Mouse (Mus musculus): ENCODE data around the gene Mal. TPM values are rescaled to one million over a fixed set of nuclear protein-coding genes. Genes with fewer than 3 reads are reported as not detected.
A peak's percentile ranks its signal among the peaks of the same experiment; 100 is the strongest.

The Mal gene
- total and polyA plus RNA-seq, 2 experiments = 0.05 to 0.65 TPM

DNA sequence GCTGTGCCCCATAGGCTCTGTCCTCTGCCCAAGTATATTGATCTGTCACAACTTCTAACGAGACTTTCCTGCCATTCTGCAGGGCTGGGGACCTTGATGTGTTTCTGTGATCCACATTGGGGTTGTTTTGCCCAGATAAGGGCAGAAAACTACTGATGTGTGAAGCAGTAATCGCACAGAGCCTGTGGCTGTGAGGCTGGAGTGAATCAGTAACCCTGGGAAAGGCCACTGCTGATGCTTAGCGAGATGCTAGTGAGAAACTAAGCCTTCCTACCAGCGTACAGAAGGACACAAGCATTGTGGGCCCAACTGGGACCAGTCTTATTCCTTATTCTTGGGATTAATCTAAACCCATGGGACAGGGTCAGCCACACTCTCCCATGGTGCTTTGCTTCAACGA lies 4.9 kb downstream of the Mal start:
- Histone ChIP-seq H3K9ac (ENCODE audit: low read depth, low read length) (no peak overlapping the region), H3K79me2 (ENCODE audit: control insufficient read depth, insufficient read depth, low read length) (no peaks in the 10 kb centered on the region), H3K36me3 (ENCODE audit: control insufficient read depth, insufficient read depth, low read length) (no peaks in the 10 kb centered on the region), H3K27ac (replicated peaks; ENCODE audit: insufficient read depth, low read depth, low read length) (no peak overlapping the region), H3K4me3 (ENCODE audit: insufficient read depth, low read depth, low read length) (no peak overlapping the region), H3K4me1 (ENCODE audit: control insufficient read depth, insufficient read depth, low read length) (peaks cover 6% of the 10 kb centered on the region), H3K27me3 (ENCODE audit: control insufficient read depth, insufficient read depth, low read length) (peaks cover 11% of the 10 kb centered on the region)
- no peak for DNase-seq (ENCODE audit: extremely low read depth, low read depth, low spot score)
- TF ChIP-seq CTCF (IDR thresholded peaks at IDR 0.05; ENCODE audit: low read depth, low read length) (no peak), POLR2A (IDR thresholded peaks at IDR 0.05; ENCODE audit: extremely low read depth, insufficient read depth, low read length) (no peak)
- WGBS = 62% methylated on average over 5 of the region's 5 CpGs

DNA sequence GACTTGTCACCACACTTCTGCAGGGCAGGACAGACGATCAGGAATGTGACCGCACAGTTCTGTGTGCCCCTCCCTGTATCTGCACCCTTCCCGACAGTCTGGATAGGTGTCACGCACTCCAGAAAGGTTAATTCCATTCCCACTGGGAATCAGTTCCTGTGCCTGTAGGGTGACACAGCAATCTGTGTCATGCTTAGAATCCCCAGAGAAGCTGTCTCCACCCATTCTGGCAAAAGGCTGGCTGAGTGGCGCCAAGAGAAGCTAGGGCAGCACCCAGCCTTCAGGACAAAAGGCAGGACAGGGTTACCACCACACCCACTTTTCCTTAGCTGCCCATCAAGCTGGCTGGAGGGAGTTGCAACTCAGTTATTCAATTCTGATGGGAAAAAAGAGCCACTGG lies 6.6 kb downstream of the Mal start:
- Histone ChIP-seq H3K4me1 (ENCODE audit: control insufficient read depth, insufficient read depth, low read length) (no peaks in the 10 kb centered on the region), H3K9ac (ENCODE audit: low read depth, low read length) (no peak overlapping the region), H3K27me3 (ENCODE audit: control insufficient read depth, insufficient read depth, low read length) (no peaks in the 10 kb centered on the region; the same call in 1 of the 2 replicates), H3K4me3 (ENCODE audit: insufficient read depth, low read depth, low read length) (no peak overlapping the region), H3K36me3 (ENCODE audit: control insufficient read depth, insufficient read depth, low read length) (no peaks in the 10 kb centered on the region), H3K27ac (replicated peaks; ENCODE audit: insufficient read depth, low read depth, low read length) (no peak overlapping the region), H3K79me2 (ENCODE audit: control insufficient read depth, insufficient read depth, low read length) (no peaks in the 10 kb centered on the region)
- WGBS = 57% methylated on average over 5 of the region's 5 CpGs
- TF ChIP-seq POLR2A (IDR thresholded peaks at IDR 0.05; ENCODE audit: extremely low read depth, insufficient read depth, low read length) = no peak
- TF ChIP-seq CTCF (IDR thresholded peaks at IDR 0.05; ENCODE audit: low read depth, low read length) = no peak
- DNase-seq (ENCODE audit: extremely low read depth, low read depth, low spot score) = peak; percentile 38

DNA sequence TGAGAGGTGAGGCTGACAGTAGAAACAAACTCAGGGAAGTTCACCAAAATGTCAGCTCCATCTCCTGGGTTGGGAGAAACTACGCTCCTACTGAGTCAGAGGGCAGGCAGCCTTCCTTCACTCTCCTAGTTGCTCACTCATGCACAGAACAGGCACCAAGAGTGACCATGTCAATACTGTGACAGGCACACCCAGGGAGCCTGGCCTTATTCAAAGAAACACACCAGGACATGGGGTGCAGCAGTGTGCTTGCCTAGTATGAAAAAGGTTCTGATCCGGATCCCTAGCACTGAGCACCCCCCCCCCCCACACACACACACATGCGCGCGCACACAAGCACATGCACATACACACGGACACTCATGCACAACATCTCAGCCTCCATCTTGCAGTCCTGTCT lies 8.3 kb downstream of the Mal start:
- no peak for DNase-seq (ENCODE audit: extremely low read depth, low read depth, low spot score)
- no peaks in the 10 kb centered on the region for H3K27me3 ChIP-seq (ENCODE audit: control insufficient read depth, insufficient read depth, low read length)
- H3K4me1 ChIP-seq (ENCODE audit: control insufficient read depth, insufficient read depth, low read length) = no peaks in the 10 kb centered on the region
- H3K79me2 ChIP-seq (ENCODE audit: control insufficient read depth, insufficient read depth, low read length) = no peaks in the 10 kb centered on the region
- H3K9ac ChIP-seq (ENCODE audit: low read depth, low read length) = no peak overlapping the region
- H3K4me3 ChIP-seq (ENCODE audit: insufficient read depth, low read depth, low read length) = no peak overlapping the region
- TF ChIP-seq POLR2A (IDR thresholded peaks at IDR 0.05; ENCODE audit: extremely low read depth, insufficient read depth, low read length) (no peak), CTCF (IDR thresholded peaks at IDR 0.05; ENCODE audit: low read depth, low read length) (no peak)
- WGBS = 91% methylated on average over 6 of the region's 6 CpGs
- H3K27ac ChIP-seq (replicated peaks; ENCODE audit: insufficient read depth, low read depth, low read length) = no peak overlapping the region
- H3K36me3 ChIP-seq (ENCODE audit: control insufficient read depth, insufficient read depth, low read length) = no peaks in the 10 kb centered on the region

DNA sequence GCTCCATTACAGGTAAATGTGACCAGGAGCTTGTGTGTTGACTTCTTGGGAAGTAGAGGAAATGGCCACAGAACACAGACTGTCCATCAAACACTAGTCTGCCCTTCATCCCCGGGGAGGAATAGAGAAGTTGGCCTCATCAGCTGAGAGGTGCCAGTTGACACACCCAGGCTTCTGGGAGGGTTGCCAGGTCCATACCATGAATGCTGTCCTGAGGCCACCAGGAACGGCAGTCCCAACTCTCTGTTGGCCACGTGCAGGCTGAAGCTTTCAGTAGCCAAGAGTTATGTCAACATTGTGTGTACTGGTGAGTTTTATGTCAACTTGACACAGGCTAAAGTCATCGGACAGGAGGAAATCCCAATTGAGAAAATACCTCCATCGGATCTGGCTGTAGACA lies 9.6 kb downstream of the Mal start:
- H3K79me2 ChIP-seq (ENCODE audit: control insufficient read depth, insufficient read depth, low read length) = no peaks in the 10 kb centered on the region
- no peak overlapping the region for H3K9ac ChIP-seq (ENCODE audit: low read depth, low read length)
- H3K27me3 ChIP-seq (ENCODE audit: control insufficient read depth, insufficient read depth, low read length) = no peaks in the 10 kb centered on the region
- H3K4me3 ChIP-seq (ENCODE audit: insufficient read depth, low read depth, low read length) = no peak overlapping the region
- H3K27ac ChIP-seq (replicated peaks; ENCODE audit: insufficient read depth, low read depth, low read length) = no peak overlapping the region
- no peaks in the 10 kb centered on the region for H3K4me1 ChIP-seq (ENCODE audit: control insufficient read depth, insufficient read depth, low read length)
- H3K36me3 ChIP-seq (ENCODE audit: control insufficient read depth, insufficient read depth, low read length) = no peaks in the 10 kb centered on the region
- TF ChIP-seq POLR2A (IDR thresholded peaks at IDR 0.05; ENCODE audit: extremely low read depth, insufficient read depth, low read length) (no peak), CTCF (IDR thresholded peaks at IDR 0.05; ENCODE audit: low read depth, low read length) (no peak)
- peak; percentile 11 for DNase-seq (ENCODE audit: extremely low read depth, low read depth, low spot score)
- WGBS = 24% methylated on average over 5 of the region's 5 CpGs

DNA sequence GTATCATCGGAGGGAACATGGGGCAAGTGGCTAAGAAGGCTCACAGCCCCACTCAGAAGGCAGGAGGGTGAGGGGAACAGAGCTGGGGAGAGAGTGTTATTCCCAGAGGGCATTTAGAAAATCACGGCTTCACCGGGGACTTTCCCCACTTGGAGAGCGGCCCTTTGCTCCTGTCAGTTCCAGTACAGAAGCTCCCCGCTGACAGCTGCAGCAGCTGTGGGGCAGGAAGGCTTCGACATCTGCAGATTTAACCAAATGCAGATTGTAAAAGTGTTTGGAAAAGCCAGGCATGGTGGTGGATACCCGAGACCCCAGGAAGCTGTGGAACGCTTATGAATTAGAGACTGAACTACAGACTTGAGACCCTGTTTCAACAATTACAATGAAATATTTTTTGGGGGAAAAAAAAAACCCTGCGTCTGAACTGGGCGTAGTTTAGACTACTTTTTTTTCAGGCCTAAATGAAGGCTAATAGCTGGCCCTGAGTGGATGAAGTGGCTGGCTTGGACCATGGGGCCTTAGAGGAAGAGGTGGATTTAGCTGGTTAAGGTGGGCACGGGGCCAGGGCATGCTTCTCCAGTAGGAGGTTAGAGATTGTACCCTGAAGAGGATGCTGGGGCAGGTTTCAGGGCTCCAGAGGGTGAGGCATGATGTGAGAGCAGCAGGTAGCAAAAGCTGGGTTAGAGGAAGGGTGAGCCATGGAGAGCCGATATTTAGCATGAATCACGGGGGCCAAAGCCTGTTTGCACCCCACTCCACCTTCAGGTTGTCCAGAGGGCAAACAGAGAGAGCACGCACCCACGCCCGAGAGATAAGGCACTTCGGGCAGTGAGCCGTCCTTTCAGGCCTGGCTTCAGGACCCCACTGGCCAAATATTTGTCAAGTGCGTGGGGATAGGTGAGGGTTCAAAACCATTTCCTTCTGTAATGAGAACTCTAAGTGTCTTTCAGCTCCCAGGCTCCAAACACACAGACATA lies 12.5 kb downstream of the Mal start:
- H3K4me3 ChIP-seq (ENCODE audit: insufficient read depth, low read depth, low read length) = no peak overlapping the region
- WGBS = 46% methylated on average over 19 of the region's 19 CpGs
- no peak for DNase-seq (ENCODE audit: extremely low read depth, low read depth, low spot score)
- H3K36me3 ChIP-seq (ENCODE audit: control insufficient read depth, insufficient read depth, low read length) = no peaks in the 10 kb centered on the region
- no peaks in the 10 kb centered on the region for H3K27me3 ChIP-seq (ENCODE audit: control insufficient read depth, insufficient read depth, low read length)
- no peaks in the 10 kb centered on the region for H3K4me1 ChIP-seq (ENCODE audit: control insufficient read depth, insufficient read depth, low read length)
- H3K9ac ChIP-seq (ENCODE audit: low read depth, low read length) = no peak overlapping the region
- no peak overlapping the region for H3K27ac ChIP-seq (replicated peaks; ENCODE audit: insufficient read depth, low read depth, low read length)
- TF ChIP-seq POLR2A (IDR thresholded peaks at IDR 0.05; ENCODE audit: extremely low read depth, insufficient read depth, low read length) (no peak), CTCF (IDR thresholded peaks at IDR 0.05; ENCODE audit: low read depth, low read length) (no peak)
- no peaks in the 10 kb centered on the region for H3K79me2 ChIP-seq (ENCODE audit: control insufficient read depth, insufficient read depth, low read length)

- H3K79me2 ChIP-seq (ENCODE audit: control insufficient read depth, insufficient read depth, low read length) = no peaks in the 10 kb centered on the region
- no peak overlapping the region for H3K27ac ChIP-seq (replicated peaks; ENCODE audit: insufficient read depth, low read depth, low read length)
- H3K36me3 ChIP-seq (ENCODE audit: control insufficient read depth, insufficient read depth, low read length) = no peaks in the 10 kb centered on the region
- DNase-seq (ENCODE audit: extremely low read depth, low read depth, low spot score) = no peak
- no peak for TF ChIP-seq POLR2A (IDR thresholded peaks at IDR 0.05; ENCODE audit: extremely low read depth, insufficient read depth, low read length)
- TF ChIP-seq CTCF (IDR thresholded peaks at IDR 0.05; ENCODE audit: low read depth, low read length) = no peak
- WGBS = 71% methylated on average over 9 of the region's 9 CpGs
- no peak overlapping the region for H3K4me3 ChIP-seq (ENCODE audit: insufficient read depth, low read depth, low read length)
- H3K9ac ChIP-seq (ENCODE audit: low read depth, low read length) = no peak overlapping the region
- no peaks in the 10 kb centered on the region for H3K27me3 ChIP-seq (ENCODE audit: control insufficient read depth, insufficient read depth, low read length)
- H3K4me1 ChIP-seq (ENCODE audit: control insufficient read depth, insufficient read depth, low read length) = no peaks in the 10 kb centered on the region
Measured at GRCm38 (mm10) chr2:127638973-127639372, 17.5 kb downstream of the Mal start.
